Mouse (Mus musculus): ENCODE data around the gene Aldh16a1. TPM values are rescaled to one million over a fixed set of nuclear protein-coding genes. Genes with fewer than 3 reads are reported as not detected.

The Aldh16a1 gene
- total and polyA plus RNA-seq, 3 experiments, result 26.9 to 49.8 (median 45.1) TPM

- H3K79me2 ChIP-seq (replicated peaks; ENCODE audit: control insufficient read depth, extremely low read depth, insufficient read depth, poor library complexity, severe bottlenecking), result no peaks in the 10 kb centered on the region
- no peak overlapping the region for H3K27ac ChIP-seq (ENCODE audit: insufficient read depth, low read depth)
- peaks cover 1% of the 10 kb centered on the region for H3K27me3 ChIP-seq (replicated peaks)
- no peak overlapping the region for H3K4me2 ChIP-seq (ENCODE audit: insufficient read depth, low read depth, poor library complexity, severe bottlenecking)
- H3K4me3 ChIP-seq (replicated peaks in 1 of 3; ENCODE audit: low read depth in 2 of 3, low read length in 2 of 3, poor library complexity in 1 of 3), result no peak overlapping the region
- no peak for DNase-seq (ENCODE audit: extremely low read depth)
- in situ Hi-C loops (cut with MboI; ENCODE audit: low pct_ligation_motif_present, low pct_unique_long_range_greater_than_20kb, low sequenced_read_pairs), result no loop called here
- dilution Hi-C loops (cut with MboI; ENCODE audit: extremely low pct_ligation_motif_present, extremely low pct_unique_long_range_greater_than_20kb, low sequenced_read_pairs), result no loop called here
- H3K9ac ChIP-seq (ENCODE audit: insufficient read depth, low read depth), result no peak overlapping the region
- H3K36me3 ChIP-seq (replicated peaks in 1 of 2; ENCODE audit: control insufficient read depth in 1 of 2, insufficient read depth in 1 of 2, low read length in 1 of 2), result peaks cover 0 to 48% of the 10 kb centered on the region in 2 experiments
- peaks cover 0 to 17% of the 10 kb centered on the region in 2 experiments; a peak in 3 of 4 replicates for H3K4me1 ChIP-seq (ENCODE audit: control insufficient read depth in 1 of 2, insufficient read depth in 2 of 2)
- no peak for TF ChIP-seq JUN (IDR thresholded peaks at IDR 0.05; ENCODE audit: insufficient read depth, low read depth, low read length)
- no peak for TF ChIP-seq ETS1 (conservative IDR thresholded peaks at IDR 0.05; ENCODE audit: low read depth, low read length)
- TF ChIP-seq PAX5 (IDR thresholded peaks at IDR 0.05; ENCODE audit: low read length), result no peak
- no peak for TF ChIP-seq RAD21 (IDR thresholded peaks at IDR 0.05; ENCODE audit: low read depth, low read length)
- TF ChIP-seq IRF4 (IDR thresholded peaks at IDR 0.05; ENCODE audit: low read depth, low read length), result no peak
- no peak for TF ChIP-seq POLR2A (IDR thresholded peaks at IDR 0.05; ENCODE audit: low read depth, low read length)
- TF ChIP-seq BHLHE40 (IDR thresholded peaks at IDR 0.05; ENCODE audit: low read depth, low read length), result no peak
- TF ChIP-seq POLR2AphosphoS2 (IDR thresholded peaks at IDR 0.05; ENCODE audit: low read depth, low read length), result no peak
- no peak for TF ChIP-seq TCF12 (IDR thresholded peaks at IDR 0.05; ENCODE audit: low read depth, low read length)
- TF ChIP-seq CHD1 (IDR thresholded peaks at IDR 0.05; ENCODE audit: low read depth, low read length), result no peak
- no peak for TF ChIP-seq NRF1 (IDR thresholded peaks at IDR 0.05; ENCODE audit: low read depth, low read length)
- no peak for TF ChIP-seq UBTF (IDR thresholded peaks at IDR 0.05; ENCODE audit: low read depth, low read length)
- TF ChIP-seq EP300 (IDR thresholded peaks at IDR 0.05; ENCODE audit: low read length), result no peak
- TF ChIP-seq JUND (conservative IDR thresholded peaks at IDR 0.05; ENCODE audit: low read depth, low read length), result no peak
- TF ChIP-seq TBP (conservative IDR thresholded peaks at IDR 0.05; ENCODE audit: low read depth, low read length), result no peak
- TF ChIP-seq MAX (IDR thresholded peaks at IDR 0.05; ENCODE audit: low read length), result no peak
- TF ChIP-seq HCFC1 (IDR thresholded peaks at IDR 0.05; ENCODE audit: low read depth, low read length), result no peak
- no peaks in the 10 kb centered on the region for H3K9me3 ChIP-seq (replicated peaks; ENCODE audit: low read length)
Measured at GRCm38 (mm10) chr7:45157459-45157858, 3.1 kb upstream of the Aldh16a1 start.

- Histone ChIP-seq H3K4me2 (ENCODE audit: insufficient read depth, low read depth, poor library complexity, severe bottlenecking) (no peak overlapping the region), H3K4me1 (ENCODE audit: control insufficient read depth in 1 of 2, insufficient read depth in 2 of 2) (peaks cover 0 to 18% of the 10 kb centered on the region in 2 experiments; a peak in 2 of 4 replicates), H3K36me3 (replicated peaks in 1 of 2; ENCODE audit: control insufficient read depth in 1 of 2, insufficient read depth in 1 of 2, low read length in 1 of 2) (peaks cover 0 to 53% of the 10 kb centered on the region in 2 experiments), H3K79me2 (replicated peaks; ENCODE audit: control insufficient read depth, extremely low read depth, insufficient read depth, poor library complexity, severe bottlenecking) (no peaks in the 10 kb centered on the region), H3K27ac (ENCODE audit: insufficient read depth, low read depth) (no peak overlapping the region), H3K4me3 (replicated peaks in 1 of 3; ENCODE audit: low read depth in 2 of 3, low read length in 2 of 3, poor library complexity in 1 of 3) (no peak overlapping the region), H3K9ac (ENCODE audit: insufficient read depth, low read depth) (no peak overlapping the region), H3K9me3 (replicated peaks; ENCODE audit: low read length) (no peaks in the 10 kb centered on the region), H3K27me3 (replicated peaks) (no peaks in the 10 kb centered on the region)
- dilution Hi-C loops (cut with MboI; ENCODE audit: extremely low pct_ligation_motif_present, extremely low pct_unique_long_range_greater_than_20kb, low sequenced_read_pairs) (no loop called here), in situ Hi-C loops (cut with MboI; ENCODE audit: low pct_ligation_motif_present, low pct_unique_long_range_greater_than_20kb, low sequenced_read_pairs) (no loop called here)
- TF ChIP-seq MAFK (IDR thresholded peaks at IDR 0.05; ENCODE audit: insufficient replicate concordance, low read length) (no peak), ZMIZ1 (IDR thresholded peaks at IDR 0.05; ENCODE audit: low read depth, low read length) (no peak)
- no peak for DNase-seq (ENCODE audit: extremely low read depth)
Measured at GRCm38 (mm10) chr7:45156206-45156605, 1.8 kb upstream of the Aldh16a1 start.

All from CH12.LX (cell line).